Mouse (Mus musculus): ENCODE measurements at regions not wholly inside any gene's neighbourhood (a gene's known extent, or its start where the extent isn't known, plus 50 kb on each side); places are given as distances from the start of the nearest gene placed in this dataset.

DNA sequence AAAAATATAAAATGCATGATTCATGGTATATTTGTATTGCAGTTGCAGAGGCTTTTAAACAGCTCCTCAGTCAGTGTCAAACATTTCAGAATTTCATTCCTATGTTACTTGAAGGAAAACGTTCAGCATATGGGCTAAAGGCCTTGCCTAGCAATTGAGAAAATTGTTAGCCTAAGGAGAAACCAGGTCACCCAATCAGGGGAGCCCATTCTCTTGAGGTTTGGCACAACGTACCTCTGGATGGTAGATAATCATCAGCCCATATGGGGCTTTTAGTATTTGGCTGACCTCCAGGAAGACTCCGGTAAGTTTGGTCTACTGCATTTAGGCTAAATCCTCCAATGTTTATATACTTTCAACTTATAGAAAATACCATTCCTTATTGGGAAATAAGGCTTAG is 168.7 kb upstream of the Pdcd1 start:
- DNase-seq (ENCODE audit: low spot score in 2 of 2), result no peak

DNA sequence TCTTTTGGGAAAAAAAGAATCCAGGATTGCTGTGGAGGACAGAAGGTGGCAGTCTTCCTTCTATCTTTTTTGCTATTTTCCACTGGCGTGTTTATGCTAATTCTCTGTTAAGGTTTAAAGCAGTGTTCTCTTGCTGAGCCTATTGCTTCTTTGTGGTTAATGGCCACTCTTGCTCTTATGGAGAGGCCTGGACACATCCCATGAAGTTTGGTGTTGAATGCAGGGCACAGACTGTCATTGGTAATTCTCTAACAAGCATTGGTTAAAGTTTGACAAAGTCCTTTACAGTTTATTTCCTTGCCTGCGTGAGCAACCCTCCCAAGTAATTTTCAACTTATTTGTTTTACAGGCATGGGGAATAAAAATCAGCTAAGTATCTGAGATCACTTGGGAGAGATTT is 165.1 kb upstream of the Pdcd1 start:
- no peak for DNase-seq (ENCODE audit: low spot score in 2 of 2)

DNA sequence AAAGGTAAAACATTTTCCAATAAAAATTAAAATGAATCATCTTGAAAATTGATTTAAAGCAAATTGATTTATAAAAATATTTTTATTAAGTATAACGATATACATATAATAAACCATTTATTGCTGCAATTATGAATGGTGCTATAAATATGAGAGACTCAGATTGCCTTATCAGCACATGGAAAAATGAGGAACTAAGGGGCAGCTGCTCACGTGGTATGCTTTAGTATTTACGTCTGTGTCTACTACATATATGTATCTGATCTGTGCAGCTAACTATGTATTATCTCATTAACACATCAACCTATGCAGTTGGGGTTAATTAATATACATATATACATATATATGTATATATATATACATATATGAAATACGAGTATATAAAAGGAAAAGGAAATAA is 156.6 kb upstream of the Pdcd1 start:
- DNase-seq (ENCODE audit: low spot score in 2 of 2), result no peak

DNA sequence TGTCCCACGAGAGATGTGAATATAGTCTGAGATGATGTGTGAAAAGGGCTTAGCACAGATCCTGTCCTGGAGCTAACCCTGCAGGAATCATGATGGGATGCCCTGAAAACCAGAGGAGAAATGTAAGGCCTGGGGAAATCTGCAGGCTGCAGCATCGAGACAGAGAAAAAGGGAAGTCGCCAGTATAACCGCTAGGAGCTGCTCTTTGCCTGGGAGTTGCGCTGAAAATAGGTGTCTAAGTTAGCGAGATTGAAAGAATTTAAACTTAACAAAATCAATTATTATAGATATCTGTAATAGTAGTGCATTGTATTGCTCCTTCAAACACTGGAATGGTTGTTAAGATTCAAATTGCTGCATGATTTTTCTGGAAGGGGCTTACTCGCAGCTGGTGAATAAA is 155.5 kb upstream of the Pdcd1 start:
- DNase-seq (ENCODE audit: low spot score in 2 of 2), result no peak

DNA sequence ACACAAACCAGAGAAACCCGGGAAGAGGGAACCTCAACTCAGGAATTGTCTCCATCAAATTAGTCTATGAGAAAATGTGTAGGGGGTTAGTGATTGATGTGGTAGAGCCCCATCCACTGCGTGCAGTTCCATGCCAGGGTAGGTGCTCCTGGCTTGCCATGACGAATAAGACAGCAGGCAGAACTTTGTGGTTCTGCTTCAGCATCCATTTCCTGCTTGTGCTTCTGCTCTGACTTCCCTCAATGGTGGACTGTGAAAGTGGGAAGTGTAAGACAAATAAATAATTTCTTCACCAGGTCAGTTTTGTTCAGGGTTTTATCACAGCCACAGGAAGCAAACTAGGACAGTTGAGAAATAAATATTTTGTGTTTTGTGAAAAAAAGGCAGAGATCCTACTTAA is 150.9 kb upstream of the Pdcd1 start:
- no peak for DNase-seq (ENCODE audit: low spot score in 2 of 2)

DNA sequence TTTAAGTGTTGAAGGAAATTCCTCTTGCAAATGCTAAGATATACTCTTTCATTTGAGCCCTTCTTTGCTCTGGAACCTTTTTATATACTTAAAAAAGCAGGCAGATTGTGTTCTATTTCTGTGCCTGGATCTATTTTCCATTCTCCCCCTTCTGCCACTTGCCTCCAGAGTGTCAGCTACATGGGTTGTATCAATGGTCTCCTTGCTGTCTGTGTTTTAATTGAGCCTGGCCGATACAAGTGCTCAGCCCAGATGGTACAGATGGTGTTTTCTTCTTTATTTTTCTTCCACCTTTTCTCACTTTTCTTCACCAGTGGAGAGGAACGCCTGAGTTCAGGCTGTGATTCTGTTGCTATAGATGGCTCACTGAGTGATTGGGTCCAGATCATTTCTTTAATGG is 131.5 kb upstream of the Pdcd1 start:
- DNase-seq (ENCODE audit: low spot score in 2 of 2), result no peak

DNA sequence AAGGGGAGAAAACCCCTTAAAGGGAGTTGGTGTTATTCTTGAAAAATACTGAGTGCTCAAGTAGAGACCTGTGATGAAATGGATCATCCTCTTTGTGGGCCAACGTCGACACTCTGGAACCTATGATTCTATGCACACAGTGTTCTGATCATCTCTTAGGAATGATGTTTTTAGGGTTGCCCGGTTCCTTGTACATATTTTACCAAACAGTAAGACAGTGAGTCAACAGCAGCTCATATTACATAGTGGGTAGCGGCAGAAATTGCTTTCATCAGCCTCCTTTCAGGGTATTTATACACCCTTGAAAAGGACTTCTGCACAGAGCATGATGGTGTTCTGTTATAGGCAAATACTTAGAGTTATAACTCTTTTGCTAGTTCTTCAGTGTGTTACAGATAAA is 97.6 kb upstream of the Pdcd1 start:
- no peak for DNase-seq (ENCODE audit: low spot score in 2 of 2)

DNA sequence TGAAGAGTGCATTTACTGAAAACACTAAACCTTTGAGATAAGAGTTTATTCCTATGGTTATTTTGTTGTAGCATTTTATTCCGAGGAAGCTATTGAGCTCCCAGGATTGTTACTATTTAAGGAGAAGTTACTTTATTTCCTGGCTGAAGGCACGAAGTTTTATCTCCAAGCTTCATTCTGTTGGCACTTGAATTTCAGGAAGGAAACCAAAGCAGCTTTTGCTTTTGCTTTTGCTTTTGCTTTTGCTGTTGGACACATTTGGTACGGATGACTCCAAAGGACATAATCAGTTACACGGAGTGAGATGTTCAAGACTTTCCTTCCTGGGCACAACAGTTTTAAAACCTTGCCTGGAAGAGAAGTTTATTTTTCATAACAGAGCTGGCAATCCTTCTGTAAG is 94.7 kb upstream of the Pdcd1 start:
- no peak for DNase-seq (ENCODE audit: low spot score in 2 of 2)

DNA sequence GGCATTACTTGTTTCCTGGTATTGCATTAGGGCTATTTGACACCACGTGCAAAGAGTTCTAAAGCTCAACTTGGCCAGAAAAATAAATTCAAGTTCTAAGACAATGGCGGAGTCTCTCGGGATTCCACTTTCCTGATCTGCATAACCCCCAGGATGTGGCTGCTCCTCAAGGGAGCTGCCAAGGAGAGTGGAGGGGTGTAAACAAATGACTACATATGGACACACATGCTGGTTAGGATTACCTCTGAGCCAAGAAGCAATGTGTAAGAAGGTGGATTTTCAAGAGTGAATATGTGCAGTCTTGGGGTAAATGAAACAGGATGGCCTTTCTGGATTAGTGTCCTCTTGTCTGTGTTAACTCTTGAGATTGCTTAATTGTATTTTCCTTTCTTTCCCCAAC is 88.2 kb upstream of the Pdcd1 start:
- no peak for DNase-seq (ENCODE audit: low spot score in 2 of 2)

DNA sequence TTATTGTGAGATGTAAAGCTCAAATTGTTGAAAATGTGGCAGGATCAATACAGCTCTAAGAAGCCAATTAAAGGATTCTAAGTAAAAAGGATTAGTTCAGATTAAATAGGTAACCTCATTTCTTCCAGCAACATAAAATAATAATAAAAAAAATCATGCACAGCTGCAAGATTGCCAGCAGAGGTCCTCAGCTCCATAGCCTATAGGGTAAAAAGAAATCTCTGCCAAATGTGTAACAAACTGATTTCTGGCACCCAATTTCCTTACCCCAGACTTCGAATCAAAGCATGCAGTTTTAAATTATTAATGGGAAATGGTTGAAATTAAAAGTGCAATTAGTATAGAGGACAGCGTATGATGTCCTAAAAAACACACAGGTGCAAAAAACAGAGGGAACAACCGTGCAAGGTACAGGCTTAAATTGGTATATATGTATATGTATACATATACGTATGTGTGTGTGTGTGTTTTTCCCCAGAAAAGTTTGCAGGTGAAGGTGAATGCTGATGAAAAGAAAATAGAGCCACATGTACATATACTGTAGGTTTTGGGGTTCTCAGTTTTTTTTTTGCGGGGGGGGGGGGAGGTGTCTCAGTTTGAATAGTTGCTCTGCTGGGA is 87.2 kb upstream of the Pdcd1 start:
- DNase-seq (ENCODE audit: low spot score in 2 of 2), result no peak

DNA sequence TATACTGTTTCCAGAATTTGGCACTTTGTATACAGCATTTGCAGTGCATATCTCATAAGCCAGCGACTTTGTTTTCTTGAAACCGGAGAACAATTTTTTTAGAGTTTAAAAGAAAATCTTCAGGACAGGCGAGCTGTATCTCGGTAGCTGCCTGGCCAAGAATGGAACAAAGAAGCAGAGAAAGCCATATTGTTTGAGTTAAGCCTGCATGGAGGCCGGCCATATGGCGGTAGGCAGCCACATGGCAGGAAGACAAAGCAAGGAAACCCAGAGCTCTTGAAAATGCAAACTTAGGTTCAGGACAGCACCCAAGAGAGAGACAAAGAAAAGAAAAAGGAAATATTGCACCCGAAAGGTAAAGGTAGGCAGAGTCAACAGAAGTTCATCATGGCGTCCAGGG is 84.4 kb upstream of the Pdcd1 start:
- no peak for DNase-seq (ENCODE audit: low spot score in 2 of 2)

Data from natural killer cell, adult 2 months (primary cell).